Mouse (Mus musculus): ENCODE data around the gene Crygb.

DNA sequence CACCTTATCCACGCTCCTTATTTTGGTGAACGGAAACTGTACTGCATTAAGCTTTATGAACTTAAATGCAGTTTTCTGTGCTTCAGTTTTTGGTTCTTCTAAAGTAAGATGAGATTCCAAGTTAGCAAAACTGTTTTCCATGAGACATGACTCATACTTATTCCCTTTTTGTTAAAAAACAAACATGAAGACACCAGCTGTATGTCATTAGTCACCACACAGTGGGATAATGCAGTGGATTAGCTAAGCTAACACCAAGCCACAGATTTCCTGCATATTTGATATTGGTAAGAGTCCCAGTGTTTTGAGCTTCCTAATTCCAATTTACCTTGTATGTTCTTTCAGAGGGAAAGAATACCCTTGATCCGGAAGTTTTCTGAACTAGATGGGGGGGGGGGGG is 9.5 kb upstream of the Crygb start:
- TF ChIP-seq CTCF (IDR thresholded peaks at IDR 0.05; ENCODE audit: low read depth), result no peak
- TF ChIP-seq EP300 (IDR thresholded peaks at IDR 0.05; ENCODE audit: low read depth), result no peak

Data from liver, embryonic 14.5 days (tissue).